Mouse (Mus musculus) cerebellum, adult (tissue): ENCODE results near the gene Otop2.

Experiments
- ATAC-seq: cut with Nextera tagmentation; 2 replicates; pipeline ENCODE4 v1.9.2; 2017; ENCODE audit warnings: mild to moderate bottlenecking, moderate library complexity, mixed read lengths; ENCODE audit not compliant: insufficient number of reproducible peaks, low FRiP score, low TSS enrichment

The Otop2 gene

DNA sequence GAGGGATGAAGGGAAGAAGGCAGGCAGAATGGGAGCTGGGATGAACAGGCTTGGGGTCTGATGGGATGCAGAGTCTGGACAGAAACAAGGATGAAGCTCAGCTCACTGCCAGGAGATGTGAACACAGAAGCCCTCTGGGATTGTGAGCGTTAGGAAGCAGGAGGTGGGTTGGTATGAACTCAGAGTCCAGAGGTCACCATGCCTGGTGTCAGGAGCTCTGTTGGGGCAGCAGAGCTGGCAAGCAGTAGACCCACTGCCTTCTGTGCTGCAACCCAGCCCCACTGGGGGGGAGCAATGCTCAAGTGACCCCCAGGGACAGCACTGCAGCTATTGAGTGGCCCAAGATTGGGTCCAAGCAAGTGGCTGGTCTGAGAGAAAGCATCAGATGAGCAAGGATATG is 30.9 kb downstream of the Otop2 start:
- no peak for ATAC-seq

DNA sequence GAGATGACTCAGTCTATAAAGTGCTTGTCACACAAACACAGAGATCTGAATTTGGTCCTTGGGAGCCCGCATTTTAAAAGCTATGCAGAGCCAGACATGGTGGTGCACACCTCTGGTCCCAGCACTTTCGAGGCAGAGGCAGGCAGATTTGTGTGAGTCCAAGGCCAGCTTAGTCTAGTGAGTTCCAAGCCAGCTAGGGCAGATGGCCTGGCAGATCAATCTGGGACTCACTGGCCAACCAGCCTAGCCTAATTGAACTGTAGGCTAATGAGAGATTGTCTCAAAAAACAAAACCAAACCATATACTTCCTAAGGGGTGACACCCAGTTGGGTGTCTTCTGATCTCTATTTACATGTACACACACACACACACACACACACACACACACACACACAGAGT is 34.3 kb downstream of the Otop2 start:
- ATAC-seq: no peak

DNA sequence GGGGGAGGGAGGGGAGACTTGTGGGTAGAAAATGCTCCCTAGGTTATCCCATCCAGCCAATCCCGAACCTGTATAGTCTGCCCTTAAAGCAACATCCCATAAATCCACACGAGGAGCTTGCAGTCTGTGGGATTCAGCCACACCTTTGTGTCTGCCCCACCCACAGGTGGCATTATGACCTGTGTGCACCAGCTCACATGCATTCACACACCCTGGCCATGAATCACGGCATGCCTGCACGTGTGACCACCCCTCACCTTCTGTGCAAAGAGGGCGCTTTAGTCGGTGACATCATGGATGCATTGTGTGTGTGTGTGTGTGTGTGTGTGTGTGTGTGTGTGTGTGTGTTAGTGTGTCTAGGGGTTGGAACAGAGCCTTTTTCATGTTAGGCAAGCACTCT is 34.9 kb downstream of the Otop2 start:
- ATAC-seq: no peak

DNA sequence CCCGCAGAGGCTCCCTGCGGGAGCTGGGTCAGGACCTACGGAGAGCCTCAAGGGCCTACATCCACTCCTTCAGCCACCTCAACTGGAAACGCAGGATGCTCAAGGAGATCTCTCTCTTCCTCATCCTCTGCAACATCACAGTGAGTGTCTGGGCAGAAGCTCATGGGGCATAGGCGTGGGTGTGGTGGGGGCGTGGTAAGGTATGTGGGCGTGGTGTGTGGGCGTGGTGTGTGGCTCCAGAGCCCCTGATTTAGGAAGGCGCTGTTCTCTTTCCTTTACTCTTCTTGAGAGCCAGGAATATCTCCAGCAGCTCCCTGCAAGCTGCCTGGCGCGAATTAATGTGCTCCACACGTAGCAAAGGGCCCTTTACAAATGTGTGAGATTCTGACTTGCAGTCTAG is 38.0 kb downstream of the Otop2 start:
- no peak for ATAC-seq

DNA sequence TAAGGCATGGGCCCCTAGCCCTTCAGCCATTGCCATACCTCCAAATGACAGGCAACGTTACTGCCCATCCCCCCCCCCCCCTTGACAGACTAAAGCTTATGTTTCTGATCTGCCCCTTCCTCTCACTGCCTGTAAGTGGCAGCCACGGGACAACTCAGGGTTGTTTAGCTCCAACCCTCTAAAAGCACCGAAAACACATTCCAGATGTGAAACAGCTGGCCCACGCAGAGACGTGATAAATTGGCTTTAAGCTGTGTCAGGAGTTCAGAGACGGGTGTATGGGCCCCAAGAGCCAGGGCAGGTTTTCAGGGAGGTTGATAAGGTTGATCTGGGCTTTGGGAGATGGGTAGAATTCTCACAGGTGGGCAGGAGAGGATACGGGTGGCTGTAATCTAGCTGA is 38.6 kb downstream of the Otop2 start:
- no peak for ATAC-seq

DNA sequence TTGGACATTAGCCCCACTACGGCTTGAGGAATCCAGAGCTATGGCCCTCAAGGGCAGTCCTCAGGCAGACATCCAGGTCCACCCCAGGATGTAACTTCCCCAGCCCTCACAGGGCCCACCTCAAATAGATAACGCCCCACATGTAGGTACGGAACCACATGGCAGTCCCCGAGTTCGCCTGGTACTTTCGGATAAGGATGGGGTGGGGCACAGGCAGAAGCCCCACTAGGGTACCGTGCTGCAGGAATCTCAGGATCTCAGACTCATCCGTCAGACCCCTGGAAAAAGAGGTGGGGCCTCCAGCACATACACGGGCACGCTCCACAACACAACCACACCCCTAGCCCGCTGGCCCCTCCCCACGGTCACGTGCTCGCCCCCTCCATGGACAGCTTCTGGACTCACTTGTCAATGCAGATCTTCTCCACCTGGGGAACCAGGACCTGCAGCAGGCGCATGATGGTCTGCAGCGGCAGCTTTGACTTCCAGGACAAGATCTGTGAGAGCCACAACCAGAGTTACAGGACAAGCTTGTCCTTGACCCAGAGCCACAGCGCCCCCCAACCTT is 41.8 kb downstream of the Otop2 start:
- no peak for ATAC-seq

DNA sequence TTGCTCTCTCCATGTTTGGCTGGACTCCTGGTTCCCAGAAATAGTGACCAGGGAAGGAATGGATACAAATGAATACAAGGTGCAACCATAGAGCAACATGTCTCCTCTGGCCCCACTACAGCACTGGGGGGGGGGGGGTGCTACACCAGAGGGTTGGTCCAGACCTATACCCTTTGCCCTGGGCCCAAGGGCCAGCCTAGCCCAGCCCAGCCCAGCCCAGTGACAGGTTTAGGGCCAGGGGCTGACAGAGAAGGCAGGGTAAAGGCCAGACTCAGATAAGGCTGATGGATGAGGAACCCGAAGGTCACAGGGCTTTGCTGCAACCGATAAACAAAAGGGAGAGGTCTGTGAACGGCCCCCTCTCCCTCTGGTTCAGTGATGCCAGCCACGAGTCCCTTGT is 43.0 kb downstream of the Otop2 start:
- no peak for ATAC-seq

DNA sequence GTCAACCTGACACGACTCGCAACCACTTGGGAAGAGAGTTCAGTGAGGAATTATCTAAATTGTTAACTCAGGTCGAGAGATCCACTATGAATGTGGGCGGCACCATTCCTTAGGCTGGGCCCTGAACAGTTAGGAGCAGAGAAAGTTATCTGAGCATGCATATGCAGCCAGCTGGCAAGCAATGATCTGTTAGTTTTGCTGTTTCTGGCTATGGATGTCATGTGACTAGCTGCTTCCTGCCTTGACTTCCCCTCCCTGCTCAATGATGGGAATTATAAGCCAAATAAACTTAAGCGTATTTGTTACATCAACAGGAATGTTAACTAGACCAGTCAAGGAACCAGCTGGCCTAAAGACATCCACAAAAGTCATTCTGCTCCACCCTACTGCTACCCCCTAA is 46.4 kb downstream of the Otop2 start:
- no peak for ATAC-seq

DNA sequence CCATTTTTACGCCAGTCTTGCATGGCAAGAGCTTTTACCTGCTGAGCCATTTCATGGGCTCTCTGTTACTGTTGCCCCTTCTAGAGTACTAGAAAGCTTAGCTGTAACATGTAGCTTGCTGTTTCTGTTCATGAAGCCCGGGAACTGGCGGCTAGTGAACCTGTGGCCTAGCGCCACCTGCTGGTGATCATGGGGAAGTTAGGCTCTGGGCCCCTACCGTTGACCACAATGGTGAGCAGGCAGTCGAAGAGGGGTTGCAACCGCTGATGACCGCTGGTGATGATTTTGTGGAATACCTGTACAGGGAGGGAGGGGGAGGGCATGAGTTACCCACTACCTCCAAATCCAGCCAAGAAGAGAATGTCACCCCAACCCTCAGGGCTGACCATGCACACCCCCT is 47.2 kb downstream of the Otop2 start:
- ATAC-seq: peak; percentile 29; the same call in 1 of the 2 replicates

DNA sequence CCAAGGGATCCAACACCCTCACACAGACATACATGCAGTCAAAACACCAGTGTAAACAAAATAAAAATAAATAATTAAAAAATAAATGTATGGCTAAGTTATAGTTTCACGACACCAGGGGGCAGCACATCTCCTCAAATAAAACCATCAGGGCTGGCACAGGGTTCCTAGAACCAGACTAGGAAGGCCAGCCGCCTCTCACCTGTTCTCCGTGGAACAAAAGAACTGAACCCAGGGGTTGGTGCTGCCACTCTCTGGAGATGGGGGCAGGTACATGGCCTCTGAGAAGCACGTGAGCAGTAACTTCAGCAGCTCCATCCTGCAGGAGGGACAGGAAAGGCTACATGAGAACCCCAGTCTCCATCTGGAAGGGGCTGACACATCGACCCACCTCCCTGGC is 51.5 kb downstream of the Otop2 start:
- ATAC-seq: no peak; the same call in 1 of the 2 replicates

DNA sequence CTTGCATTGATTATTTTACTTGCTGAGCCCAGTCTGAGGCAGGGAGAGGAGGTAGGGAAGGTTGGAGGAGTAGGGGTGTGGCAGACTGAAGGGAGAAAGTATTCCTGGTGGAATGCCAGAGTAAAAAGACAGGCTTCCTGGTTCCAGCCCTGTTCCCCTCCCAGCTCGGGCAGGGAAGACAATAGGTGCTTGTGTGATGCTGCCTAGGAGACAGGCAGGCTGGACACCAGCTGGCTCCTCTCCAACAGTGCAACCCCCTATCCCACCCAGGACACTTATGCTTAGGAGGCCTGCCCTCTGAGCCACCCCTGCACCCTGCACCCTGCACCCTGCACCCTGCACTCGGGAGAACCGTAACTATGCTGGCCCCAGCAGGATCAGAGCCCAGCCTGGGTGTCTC is 52.3 kb downstream of the Otop2 start:
- ATAC-seq: no peak

DNA sequence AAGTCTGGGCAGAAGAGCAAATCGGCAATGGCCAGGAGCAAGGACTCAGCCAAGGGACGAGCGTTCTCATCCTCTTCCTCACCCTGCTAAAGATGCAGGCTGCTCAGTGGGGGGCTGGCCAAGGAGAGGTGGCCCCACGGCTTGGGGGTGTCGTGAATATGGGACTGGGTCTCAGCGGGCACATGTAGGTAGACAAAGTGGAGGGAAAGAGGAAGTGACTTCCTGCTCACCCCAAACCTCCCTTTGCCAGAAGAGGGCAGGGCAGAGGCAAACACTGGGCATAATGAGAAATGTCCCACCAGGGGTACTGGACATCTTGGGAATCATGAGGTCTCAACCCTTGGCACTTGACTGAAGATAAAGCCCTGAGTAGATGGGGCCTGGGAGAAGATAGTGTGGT is 52.8 kb downstream of the Otop2 start:
- no peak for ATAC-seq

DNA sequence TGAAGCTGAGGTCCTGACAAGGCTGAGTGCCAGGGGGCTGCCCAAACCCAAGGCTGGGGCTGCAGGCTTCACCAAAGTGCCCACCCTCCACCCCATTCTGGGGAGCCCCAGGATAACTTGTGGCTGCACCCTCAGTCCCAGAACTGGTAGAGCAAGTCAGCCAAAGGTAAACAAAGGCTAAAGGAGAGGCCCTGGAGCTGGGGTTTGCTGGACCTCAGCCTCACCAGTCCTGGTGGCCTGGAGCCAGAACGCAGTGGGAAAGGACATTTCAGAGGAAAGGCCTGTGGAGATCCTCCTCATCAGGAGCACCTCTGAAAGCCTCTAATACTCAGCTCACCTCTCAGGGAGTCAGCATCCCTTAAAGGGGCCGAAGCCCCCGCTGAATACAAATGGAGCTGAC is 57.2 kb downstream of the Otop2 start:
- no peak for ATAC-seq

DNA sequence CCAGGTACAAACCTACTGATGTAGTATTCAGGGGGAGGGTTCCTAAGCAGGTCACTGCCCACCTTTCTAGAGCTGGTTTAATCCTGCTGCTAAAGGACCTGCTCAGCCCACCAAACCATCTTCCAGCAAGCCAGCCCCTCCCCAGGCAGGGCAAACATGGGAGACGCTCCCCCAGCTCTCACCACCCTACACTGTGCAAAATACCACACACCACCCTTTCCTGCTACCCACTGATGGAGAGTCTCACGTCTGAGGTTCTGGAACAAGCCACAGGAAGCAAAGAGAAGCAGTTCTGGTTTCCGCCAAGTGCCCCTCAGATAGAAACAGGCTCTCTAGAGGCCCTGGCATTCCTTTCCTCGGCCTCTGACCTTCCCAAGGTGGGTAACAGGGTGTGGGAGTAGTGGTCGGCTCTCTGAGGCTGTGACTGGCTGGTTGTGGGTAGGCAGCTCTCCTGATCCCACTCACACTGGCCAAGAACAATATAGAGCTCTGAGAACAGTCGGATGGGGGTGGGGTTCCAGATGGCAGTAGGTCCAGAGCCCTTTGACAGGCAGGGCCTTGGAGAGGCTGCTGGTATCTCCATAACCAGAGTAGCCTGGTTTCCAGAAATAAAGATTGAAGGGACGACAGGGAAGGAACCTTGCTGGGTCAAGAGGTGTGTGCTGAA is 59.2 kb downstream of the Otop2 start:
- peak; percentile 18; the same call in 1 of the 2 replicates for ATAC-seq

DNA sequence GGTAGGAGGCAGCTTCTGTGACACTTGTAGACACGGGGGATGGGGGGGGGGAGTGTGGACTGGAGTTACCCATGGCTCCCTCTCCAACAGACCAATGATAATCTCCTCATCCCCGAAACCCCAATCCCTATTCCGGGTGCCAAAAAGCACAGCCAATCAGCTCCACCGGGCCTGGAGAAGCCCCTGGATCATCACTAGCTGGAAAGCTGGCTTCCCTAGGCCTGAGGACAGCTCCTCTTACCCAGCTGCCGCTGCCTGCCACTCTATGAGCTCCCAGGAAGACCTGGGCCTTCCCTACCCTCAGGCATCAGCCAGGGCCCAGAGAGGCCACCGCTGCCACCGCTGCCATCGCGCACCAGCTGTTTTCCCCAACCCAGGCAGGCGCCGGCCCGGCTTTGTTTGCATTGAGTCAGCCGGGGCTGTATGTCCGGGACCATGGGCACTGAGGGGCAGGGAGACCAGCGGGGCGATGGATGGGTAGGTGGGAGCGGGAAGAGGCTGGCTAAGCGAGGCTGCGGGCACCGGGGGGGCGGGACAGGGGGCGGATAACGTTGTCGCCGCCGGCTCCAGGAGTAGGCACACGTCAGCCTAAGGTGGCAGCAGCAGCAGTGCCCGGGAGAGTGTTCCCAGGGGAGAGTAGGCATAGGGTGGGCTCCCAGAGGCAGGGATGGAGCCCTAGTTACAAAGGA is 59.9 kb downstream of the Otop2 start:
- ATAC-seq: peak; percentile 53; the same call in 1 of the 2 replicates

DNA sequence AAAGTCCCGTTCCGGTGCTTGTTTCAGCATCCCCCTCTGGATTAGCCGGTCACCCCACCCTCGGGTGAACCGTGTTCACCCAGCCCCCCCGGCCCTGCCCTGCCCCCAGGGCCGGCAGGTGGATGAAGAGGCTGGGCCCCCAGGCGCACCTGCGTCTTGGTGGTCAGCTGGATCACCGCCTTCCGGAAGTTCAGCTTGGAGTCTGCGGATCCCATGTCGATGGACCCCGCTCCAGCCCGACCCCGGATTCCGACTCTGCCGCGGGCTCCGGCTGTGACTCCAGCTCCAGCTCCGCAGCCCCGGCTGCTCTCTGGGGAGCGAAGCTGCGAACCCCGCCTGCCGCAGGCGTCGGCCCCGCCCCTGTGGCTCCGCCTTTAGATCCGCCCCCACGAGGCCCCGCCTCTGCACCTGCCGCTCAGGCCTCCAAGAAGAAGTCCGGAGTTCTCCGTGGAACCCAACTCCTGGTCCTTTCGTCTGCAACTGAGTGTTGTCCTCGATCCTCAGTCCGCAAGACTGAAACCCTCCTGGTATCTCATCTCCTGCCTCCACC is 60.5 kb downstream of the Otop2 start, which contains the start of gene Hid1:
Hid1 (minus strand) TSS at position 362 of the 550 bp plus-strand sequence.
- ATAC-seq: peak; percentile 73; the same call in 1 of the 2 replicates

DNA sequence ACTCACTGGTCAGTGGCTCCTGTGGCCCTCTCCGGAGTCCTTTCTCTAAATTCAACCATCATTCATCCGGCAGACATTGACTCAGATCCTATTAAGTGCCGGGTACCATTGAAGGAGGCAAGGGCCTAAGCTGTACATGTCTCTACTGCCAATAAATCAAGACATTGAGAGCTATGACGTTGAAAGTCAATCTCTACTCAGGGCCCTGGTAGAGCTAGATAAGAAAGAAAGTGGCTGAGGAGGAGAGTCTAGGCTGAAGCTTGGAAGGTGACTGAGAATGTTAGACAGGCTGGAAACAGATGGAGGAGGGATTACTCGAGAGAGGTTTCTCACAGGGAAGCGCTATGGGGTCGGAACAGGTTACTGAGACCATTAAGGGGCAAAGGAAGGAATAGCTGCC is 63.4 kb downstream of the Otop2 start:
- ATAC-seq: no peak

DNA sequence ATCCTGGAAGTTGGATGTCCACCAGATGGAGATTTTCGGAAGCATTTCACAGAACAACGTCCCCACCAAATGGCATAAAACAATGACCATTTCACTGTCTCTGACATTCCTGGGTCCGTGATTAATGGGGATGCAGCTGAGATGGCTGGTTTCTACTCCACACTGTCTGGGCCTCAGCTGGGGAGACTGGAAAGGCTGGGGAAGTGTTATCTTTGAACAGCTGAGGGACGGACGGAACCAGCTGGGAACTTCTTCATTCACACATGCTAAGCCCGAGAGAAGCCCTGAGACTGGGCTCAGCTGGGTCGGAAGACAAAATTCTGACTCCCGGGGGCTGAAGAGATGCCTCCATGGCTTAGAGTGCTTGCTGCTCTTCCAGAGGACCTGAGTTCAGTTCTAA is 64.4 kb downstream of the Otop2 start:
- ATAC-seq: no peak

DNA sequence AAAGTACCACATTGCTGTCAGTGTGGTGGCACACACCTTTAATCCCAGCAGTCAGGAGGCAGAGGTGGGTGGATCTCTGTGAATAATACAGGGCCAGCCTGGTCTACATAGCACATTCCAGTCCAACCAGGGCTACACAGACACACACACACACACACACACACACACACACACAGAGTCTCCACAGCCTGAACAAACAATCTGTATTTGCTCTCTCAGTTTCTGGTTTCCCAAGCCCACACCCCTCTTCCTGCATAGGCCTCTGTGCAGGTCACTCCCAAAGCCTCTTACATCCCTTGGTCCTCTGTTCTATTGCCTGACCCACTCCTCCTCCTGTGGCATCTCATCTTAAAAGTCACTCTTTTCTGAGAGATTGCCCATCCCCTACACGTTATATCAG is 65.1 kb downstream of the Otop2 start:
- no peak for ATAC-seq

DNA sequence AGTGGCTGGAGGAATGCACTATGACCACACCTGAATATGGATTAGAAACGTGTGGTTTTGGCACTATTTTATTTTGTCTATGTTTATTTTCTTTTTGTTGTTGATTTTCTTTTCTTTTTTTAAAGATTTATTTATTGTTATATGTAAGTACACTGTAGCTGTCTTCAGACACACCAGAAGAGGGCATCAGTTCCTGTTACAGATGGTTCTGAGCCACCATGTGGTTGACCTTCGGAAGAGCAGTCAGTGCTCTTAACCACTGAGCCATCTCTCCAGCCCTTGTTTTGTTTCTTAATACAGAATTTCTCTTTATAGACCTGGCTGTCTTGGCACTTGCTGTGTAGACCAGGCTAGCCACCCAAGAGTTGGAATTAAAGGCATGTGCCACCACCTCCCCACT is 65.8 kb downstream of the Otop2 start:
- ATAC-seq: no peak
